Mouse (Mus musculus) CD8-positive naive resting alpha-beta T cell, adult 57 days (primary cell): ENCODE data around the gene Vps51. TPM values are rescaled to one million over a fixed set of nuclear protein-coding genes. Genes with fewer than 3 reads are reported as not detected.

ENCODE experiments used
- total RNA-seq: library from RNA; stranded (reverse); gene quantifications from one replicate; pipeline ENCODE4 v1.2.4, GENCODE M21; 2023

Vps51 gene
- 110 TPM for total RNA-seq

DNA sequence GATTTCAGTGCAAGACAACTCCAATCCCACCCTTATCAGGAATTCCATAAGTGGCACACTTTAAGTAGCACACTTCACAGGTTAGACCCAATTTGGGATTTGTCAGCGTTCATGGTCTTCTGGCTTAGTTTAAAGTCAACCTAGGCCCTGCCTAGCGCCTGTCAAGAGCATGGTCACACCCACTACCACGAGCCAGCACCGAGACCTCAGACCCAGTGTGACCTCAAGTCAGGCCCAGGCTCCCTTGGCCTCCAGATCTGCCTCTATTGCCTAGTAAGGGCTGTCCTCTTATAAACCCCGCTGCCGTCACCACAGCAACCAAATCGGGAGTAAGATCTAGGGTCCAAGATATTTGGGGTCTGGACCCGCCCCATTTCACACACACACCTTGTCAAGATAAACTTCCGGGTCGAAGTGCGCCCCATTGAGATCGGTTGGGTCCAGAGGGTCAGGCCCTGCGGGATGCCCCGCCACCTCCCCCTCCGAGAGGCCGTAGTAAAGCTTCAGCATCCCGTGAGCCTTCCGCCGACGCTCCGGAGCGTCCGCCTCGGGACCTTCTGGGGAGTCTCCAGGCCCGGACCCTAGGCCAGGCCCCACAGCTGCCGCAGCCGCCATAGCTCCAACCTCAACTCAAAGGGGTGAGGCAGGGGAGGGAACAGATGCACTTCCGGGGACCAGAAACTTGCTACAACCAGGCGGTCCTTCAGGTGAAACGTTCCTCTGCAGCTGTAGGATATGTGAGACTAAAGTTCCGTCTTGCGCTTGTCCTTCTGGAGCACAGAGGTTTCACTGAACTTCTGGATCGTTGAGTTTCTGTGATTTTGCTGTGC is at the start of gene Vps51:
Vps51 (minus strand) TSS at position 668 of the 830 bp plus-strand sequence.

DNA sequence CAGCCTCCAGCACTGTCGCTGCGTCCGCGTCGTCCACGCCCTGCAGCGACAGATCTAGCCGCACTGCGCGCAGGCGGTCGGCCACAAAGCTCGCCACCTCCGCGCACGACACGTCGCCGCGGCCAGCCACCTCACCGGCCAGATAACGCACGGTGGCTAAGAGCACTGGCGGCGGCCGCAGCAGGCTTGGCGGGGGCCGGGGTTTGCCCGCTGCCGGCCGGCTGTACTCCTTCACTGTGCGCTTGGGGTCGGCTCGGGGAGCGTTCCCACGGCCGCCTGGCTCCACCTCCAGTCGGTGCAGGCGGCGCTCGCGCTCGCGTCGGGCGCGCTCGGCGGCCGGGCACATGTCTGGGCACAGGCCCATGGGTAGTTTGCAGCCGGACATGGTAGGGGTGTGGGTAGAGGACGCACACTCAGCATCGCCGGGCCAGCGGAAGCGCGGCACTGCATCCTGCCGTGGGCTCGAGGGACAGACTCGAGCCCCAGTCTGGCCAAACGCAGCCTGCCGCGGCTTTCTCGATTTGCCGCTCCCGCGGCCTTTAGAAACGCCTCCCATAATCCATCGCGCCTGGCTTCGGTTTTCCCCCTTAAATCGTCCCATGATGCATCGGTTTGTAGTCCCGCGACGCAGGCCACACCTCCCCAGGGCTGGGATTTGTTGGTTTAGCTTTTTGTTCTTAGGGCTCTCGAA is 41.1 kb upstream of the Vps51 start, which contains the start of gene Sac3d1:
Sac3d1 (minus strand) TSS at position 665 of the 691 bp plus-strand sequence.

DNA sequence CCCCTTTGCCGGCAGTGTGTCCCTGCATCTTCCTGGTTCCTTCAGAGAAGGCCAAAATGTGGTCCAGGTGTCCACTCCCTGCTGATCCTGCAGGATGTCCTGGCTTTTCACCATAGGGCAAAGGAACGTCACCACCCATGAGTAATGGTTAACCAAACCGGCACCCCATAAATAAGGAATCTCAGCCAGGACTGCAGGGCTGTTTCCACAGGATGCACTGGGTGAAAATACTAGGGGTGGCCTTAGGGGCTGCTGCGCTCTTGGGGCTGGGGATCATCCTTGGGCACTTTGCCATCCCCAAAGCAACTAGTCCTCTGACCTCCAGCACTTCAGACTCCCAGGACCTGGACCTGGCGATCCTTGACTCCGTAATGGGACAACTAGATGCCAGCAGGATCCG is 28.6 kb upstream of the Vps51 start, which contains the start of gene Naaladl1:
Naaladl1 (plus strand) TSS at position 197 of the 400 bp plus-strand sequence.

DNA sequence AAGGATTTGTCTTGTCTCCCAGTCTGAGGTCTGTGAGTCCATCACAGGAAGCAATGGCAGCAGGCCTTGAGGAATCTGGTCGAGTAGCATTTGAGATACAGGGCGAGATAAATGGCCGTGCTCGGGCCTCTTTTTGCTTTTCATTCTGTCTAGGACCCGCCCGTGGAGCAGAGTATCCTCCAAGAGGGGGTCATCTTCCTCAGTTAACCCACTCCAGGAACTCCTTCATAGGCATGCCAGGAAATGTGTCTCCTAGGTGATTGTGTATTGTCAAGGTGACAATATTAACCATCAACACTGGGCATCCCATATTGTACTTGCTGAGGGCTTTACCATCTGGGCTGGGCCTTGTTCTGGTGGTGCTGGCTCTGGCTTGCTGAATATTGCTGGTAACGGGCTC is 17.1 kb upstream of the Vps51 start, which contains the start of gene AC131692.1:
AC131692.1 (plus strand) TSS at position 301 of the 400 bp plus-strand sequence.

DNA sequence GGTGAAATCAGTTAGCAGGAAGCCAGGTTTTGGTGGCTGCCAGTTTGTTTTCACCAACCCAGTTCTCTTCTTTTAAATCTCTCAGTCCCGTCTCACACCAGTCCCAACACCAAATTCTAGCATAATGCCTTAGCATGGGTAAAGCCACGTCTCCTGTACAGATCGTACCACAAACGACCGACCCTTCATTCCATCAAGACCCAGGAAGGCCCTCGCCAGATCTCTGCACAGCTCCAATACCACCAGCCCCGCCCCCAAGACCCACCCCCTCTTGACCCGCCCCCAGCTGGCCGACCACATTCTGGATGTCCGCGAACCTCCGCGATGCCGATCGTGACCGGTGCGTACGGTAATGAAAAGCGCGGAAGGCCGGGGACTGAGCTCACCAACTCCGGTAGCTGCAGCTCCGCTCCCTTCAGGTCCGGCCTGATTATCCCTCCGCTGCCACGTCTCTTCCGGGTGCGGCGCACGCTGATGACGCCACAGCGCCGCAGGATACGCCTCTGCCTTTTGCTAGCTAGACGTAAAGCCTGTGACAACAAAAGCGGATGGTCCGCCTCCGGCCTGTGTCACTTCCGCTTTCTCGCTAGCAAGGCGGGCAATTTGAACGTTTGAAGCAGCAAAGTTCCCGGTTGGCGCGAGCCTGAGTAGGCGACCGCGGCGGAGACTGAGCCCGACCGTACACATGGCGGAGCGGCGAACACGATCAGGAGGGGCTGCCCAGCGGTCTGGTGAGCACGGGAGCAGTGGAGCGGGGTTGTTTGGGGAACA is 7.6 kb upstream of the Vps51 start, which contains the start of the genes Zfpl1 and Cdca5:
Zfpl1 (minus strand) TSS at position 479 of the 771 bp plus-strand sequence.
Cdca5 (plus strand) TSS at position 506 of the 771 bp plus-strand sequence.

DNA sequence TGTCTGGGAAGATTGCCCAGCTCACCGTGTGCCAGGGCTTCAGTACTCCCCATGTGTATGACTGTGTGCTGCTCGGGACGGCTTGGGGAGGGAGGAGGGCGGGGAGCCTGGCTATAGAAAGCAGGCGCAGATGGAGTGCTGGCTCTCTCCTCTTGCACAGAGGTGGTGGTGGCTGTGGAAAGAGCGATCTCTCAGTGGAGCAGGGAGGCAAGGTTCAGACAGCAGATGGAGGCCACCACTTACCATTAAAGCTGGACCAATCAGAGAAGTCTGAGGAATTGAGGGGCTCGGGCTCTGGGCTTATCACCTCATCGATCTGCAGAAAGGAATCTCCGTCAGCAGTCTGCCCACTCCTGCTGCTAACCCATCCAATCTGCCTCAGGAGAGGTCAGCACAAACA is 5.1 kb upstream of the Vps51 start, which contains the start of gene Gm28374:
Gm28374 (minus strand) TSS at position 101 of the 400 bp plus-strand sequence.

DNA sequence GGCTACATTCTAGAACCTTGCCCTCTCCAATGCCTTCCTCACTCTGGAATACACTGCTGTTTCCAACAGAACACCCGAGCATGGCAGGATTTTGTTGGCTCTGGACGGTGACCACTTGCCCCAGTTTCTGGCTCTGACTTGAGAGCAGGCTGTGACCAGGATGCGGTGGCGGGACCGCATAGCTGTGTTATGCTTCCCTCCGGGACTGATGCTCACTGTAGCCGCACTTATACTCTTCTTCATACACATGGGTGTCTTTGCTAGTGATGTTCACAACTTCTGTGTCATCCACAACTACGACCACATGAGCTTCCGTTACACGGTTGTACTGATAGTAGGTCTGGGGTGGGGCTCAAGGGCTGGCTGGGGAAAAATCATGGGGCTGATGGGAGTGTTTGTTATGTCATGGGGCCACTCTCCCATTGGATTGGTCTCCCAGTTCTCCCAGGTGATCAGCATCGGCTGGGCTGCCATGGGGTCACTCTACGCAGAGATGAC is 3.0 kb upstream of the Vps51 start, which contains the start of gene Tmem262:
Tmem262 (plus strand) TSS at position 51 of the 498 bp plus-strand sequence.

DNA sequence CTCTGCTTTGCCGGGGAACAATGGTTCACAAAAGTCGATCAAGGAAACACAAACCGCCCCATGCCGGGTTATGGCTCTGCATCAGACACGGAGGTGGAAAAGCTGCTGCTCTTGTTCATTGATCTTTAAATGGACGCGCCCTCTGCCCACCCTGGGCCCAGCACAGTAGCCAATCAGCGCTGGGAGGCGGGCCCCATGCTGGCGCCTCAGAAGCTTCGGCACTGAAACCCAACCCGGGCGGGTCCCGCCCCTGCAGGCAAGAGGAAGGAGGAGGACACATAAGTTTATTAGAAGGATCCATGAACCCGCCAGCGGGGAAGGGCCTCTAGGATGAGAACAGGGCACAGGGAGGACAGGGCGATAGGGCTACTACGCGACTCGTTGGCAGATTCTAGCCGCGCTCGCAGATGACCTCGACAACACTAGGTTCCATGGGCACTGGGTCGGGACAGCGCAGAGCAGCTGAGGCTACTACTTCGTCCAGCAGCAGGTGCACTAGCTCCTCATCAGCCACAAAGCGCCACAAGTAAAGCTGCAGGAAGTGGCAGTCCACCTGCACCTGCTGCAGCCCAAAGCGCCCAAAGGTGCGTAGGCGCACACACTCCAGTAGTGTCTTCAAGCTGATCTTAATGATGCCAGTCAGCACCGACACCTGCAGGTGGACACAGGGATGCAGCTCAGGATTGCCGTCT is 9.2 kb downstream of the Vps51 start, which contains the start of gene Tm7sf2:
Tm7sf2 (minus strand) TSS at position 650 of the 692 bp plus-strand sequence.

DNA sequence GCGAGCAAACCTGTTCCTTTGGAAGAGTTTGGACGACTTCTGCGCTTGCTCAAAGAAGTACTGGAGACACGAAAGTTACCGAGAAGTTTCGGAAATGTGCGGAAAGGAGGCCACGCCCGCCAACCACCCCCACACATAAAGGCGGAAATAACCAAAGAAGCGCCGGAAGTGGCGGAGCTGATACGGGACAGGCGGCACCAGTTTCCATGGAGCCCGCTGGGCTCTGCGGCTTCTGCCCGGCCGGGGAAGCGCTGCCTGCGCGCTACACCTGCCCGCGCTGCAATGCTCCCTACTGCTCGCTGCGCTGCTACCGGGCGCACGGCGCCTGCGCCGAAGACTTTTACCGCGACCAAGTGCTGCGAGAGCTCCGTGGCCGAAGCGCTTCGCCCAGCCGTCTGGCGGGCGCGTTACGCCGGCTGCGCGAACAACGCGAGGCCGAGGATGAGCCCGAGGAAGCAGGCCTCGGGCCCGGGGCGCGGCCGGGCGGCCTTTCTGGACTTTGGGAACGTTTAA is 16.0 kb downstream of the Vps51 start, which contains the start of gene Znhit2:
Znhit2 (plus strand) TSS at position 172 of the 513 bp plus-strand sequence.

DNA sequence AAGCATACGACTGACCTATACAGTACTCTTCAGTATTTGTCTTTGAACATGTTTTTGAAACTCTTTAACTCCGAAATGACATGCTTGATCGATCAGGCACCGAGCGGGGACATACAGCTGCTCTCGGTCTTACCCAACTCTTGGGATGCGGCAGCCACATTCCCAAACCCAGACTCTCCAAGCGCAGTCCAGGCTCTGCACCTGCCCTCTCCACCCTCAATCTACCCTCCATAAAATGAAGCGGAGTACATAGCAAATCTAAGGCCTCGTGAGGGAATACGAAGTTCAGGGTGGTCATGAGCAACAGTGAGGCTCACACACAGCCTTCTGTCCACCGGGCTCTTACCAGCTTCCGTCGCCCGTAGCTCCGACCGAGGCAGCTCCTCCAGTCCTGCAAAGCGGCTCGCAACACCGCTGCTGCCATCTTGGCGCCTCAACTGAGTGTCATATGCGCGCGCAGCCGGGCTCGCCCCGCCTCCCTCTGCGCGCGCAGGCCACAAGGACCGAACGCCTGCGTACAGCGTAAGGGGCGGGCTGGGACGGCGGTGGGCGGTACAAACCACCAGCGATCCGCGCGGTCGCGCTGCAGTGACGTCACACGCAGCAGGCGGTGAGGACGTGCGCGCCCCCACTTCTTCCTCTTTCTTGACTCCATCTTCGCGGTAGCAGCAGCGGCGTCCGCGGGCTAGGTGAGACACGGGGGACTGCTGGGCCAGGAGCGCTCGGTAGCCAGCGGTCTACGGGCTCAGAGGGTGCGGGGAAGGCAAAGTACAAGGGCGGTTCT is 19.5 kb downstream of the Vps51 start, which contains the start of the genes Mrpl49 and Fau:
Mrpl49 (minus strand) TSS at position 473 of the 784 bp plus-strand sequence.
Fau (plus strand) TSS at position 532 of the 784 bp plus-strand sequence.

DNA sequence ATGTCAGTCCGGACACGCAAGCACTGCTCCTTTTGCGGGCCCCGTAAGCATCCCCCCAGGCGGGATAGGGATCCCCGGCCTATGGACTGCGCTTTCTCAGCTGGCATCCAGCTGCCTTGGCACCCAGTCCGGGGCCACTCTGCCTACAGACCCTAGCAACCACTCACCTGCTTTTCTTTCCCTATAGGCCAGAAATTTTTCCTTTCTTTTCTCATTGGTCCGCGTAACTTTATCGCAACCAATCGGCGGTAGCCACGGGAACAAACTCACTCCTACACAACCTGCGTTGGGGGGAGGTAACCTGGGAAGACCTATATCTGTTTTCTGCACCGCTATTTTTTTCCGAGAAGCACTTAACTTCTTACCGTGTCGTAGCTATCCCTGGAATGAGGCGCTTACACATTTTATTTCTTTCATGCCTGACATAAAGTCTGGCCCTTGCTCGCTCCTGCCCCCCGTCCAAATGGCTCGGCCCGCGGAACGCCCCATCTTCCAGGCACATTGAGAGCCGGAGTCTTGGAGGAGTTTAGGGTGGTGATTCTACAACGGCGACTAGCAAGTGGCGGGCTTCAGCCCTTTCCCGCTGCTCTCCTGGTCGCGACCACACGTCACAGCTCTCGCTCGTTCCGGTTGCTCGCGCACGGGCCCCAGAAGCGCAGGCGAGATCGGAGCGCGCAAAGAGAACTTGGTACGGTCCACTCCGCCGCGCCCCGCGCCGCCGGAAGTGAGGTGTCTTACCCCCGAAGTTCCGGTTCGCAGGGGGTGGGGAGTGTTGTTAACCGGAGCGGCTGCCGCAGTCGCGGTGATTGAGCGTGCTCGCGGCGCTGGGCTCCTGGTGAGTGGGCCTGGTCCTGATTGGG is 30.5 kb downstream of the Vps51 start, which contains the start of gene Syvn1:
Syvn1 (plus strand) TSS at position 283 of the 860 bp plus-strand sequence.

Other genes starting within 250 kb of the Vps51 start
- 152 TPM for gene Frmd8, start 202.0 kb downstream of the Vps51 start, total RNA-seq
- 20.8 TPM for gene Slc25a45, start 199.4 kb downstream of the Vps51 start, total RNA-seq
- gene Tigd3, start 183.1 kb downstream of the Vps51 start, total RNA-seq, result 1.7 TPM
- gene Dpf2, start 164.2 kb downstream of the Vps51 start, total RNA-seq, result 147 TPM
- gene Cdc42ep2, start 152.4 kb downstream of the Vps51 start, total RNA-seq, result 0.67 TPM
- 63.5 TPM for gene Pola2, start 113.0 kb downstream of the Vps51 start, total RNA-seq
- not detected for gene Slc22a20, start 91.1 kb downstream of the Vps51 start, total RNA-seq
- 143 TPM for gene Capn1, start 61.3 kb downstream of the Vps51 start, total RNA-seq
- gene Syvn1, start 30.7 kb downstream of the Vps51 start, total RNA-seq, result 46.9 TPM
- gene Mrpl49, start 19.4 kb downstream of the Vps51 start, total RNA-seq, result 18.0 TPM
- 3,401 TPM for gene Fau, start 19.4 kb downstream of the Vps51 start, total RNA-seq
- gene Znhit2, start 16.0 kb downstream of the Vps51 start, total RNA-seq, result 11.9 TPM
- gene Tm7sf2, start 8.9 kb downstream of the Vps51 start, total RNA-seq, result 18.8 TPM
- not detected for gene Tmem262, start 2.8 kb upstream of the Vps51 start, total RNA-seq
- not detected for gene Gm28374, start 5.0 kb upstream of the Vps51 start, total RNA-seq
- 44.0 TPM for gene Zfpl1, start 7.7 kb upstream of the Vps51 start, total RNA-seq
- 0.89 TPM for gene Cdca5, start 7.8 kb upstream of the Vps51 start, total RNA-seq
- gene AC131692.1, start 17.2 kb upstream of the Vps51 start, total RNA-seq, result not detected
- not detected for gene Naaladl1, start 28.6 kb upstream of the Vps51 start, total RNA-seq
- 9.6 TPM for gene Sac3d1, start 41.4 kb upstream of the Vps51 start, total RNA-seq
- gene Snx15, start 51.1 kb upstream of the Vps51 start, total RNA-seq, result 32.0 TPM
- gene Batf2, start 63.8 kb upstream of the Vps51 start, total RNA-seq, result not detected
- gene Arl2, start 64.3 kb upstream of the Vps51 start, total RNA-seq, result 26.0 TPM
- gene Majin, start 107.2 kb upstream of the Vps51 start, total RNA-seq, result not detected
- not detected for gene Gpha2, start 149.1 kb upstream of the Vps51 start, total RNA-seq
- gene Ppp2r5b, start 158.6 kb upstream of the Vps51 start, total RNA-seq, result 21.7 TPM
- gene Atg2a, start 164.4 kb upstream of the Vps51 start, total RNA-seq, result 156 TPM
- gene Ehd1, start 199.5 kb upstream of the Vps51 start, total RNA-seq, result 86.5 TPM
- 9.1 TPM for gene Cdc42bpg, start 229.2 kb upstream of the Vps51 start, total RNA-seq